Mouse (Mus musculus) layer of hippocampus, postnatal 25 days (tissue): Measurements from ENCODE around the gene Taf11. TPM values are rescaled to one million over a fixed set of nuclear protein-coding genes. Genes with fewer than 3 reads are reported as not detected.

ENCODE experiments used
- DNase-seq, 2 experiments: peaks; one replicate each; pipeline ENCODE4 v3.0.0; 2022; ENCODE audit warnings: mixed read lengths in 2 of 2, low spot score in 1 of 2; ENCODE audit errors: extremely low spot score in 1 of 2
- total RNA-seq, 2 experiments: library from RNA; stranded (reverse); gene quantifications; 2 replicates each; pipeline ENCODE4 v1.2.3; 2021

The Taf11 gene
- total RNA-seq, 2 experiments from 2014 or later = 34.8 to 39.3 TPM

DNA sequence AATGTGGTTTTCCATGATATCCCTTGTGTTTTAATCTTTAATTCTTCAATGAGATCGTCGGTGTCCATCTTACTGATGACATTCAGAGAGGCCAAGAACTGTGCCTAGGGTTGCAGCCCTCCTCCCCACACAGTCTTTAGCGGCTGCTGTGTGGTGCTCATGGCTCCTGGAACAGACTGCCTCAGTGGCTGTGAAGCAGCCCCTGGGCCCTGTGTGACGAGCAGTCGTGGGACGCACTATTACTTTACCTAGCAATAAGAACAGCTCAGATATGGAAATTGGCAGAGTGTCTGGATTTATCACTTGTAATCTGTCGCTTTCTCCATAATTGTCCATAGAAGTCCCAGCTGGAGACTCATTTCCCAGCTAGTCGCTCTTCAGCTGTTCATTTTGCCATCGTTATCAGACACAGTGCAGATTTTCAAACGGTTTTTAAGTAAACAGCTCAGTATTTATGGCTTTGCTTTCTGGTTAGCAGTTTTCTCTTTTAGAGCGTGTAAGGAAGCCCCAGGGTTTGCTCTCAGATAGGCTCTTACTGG, 12.6 kb upstream of the Taf11 start:
- no peak for DNase-seq

- no peak for DNase-seq
These were observed 11.0 kb upstream of the Taf11 start for GRCm38 (mm10) chr17:27920676-27921075.

DNA sequence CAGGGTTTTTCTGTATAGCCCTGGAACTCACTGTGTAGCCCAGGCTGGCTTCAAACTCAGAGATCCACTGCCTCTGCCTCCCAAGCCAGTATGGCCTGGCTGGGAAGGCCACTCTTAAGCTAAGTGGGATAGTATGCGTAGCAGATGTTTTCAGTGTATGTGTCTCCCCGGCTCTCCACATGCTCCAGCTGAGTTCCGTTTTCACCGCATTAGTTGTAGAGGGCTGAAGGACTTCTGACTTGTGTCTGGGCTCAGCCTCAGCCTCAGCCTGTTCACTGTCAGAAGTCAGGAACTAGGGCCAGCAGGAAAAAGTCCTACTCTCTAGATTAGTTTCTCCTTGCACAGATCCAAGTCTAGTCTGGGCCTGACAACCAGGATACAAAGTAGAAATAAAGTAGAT, 6.7 kb upstream of the Taf11 start:
- no peak for DNase-seq

GRCm38 (mm10) chr17:27914742-27915141, 5.1 kb upstream of the Taf11 start:
- no peak for DNase-seq

DNA sequence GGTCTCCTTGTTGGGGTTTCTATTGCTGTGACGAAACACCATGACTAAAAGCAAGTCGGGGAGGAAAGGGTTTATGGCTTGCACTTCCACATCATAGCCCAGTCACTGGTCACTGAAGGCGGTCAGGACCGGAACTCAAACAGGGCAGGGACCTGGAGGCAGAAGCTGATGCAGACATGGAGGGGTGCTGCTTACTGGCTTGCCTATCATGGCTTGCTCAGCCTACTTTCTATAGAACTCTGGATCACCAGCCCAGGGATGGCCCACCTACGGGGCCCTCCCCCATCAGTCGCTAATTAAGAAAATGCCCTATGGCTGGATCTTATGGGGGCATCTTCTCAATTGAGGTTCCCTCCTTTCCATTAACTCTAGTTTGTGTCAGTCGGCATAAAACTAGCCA, 1.7 kb upstream of the Taf11 start:
- DNase-seq = no peak

DNA sequence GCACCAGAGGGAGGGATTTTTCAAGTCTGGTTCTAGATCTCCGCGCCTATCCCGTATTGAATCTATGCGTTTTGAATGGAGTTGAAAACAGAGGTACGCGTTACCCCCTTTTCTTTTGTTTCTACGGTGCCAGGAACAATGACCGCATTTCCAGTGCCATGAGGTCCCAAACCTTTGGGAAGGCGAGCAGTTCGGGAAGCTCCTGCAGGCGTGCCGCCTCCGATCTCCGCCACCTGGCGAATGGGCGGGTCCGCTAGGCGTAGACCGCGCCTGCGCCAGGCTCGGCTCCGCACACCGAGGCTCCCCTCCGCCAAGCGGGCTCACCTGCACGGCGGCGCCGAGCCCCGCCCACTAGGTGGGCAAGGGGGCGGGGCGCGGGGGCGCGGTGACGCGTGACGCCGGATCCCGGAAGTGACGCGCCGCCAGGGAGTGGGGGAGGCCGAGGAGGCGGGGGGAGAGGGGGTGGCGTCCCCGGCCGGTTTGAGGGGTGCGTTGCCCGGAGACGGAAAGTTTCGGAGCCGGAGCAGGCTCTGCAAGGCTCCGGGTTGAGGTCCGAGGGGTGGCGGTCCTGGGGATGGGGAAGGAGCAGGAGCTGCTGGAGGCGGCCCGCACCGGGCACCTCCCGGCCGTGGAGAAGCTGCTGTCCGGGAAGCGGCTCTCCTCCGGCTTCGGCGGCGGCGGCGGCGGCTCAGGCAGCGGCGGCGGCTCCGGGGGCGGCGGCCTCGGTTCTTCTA, 589 bp downstream of the Taf11 start, which contains the start of gene Anks1:
Gene Anks1, plus strand, starts transcription at position 419 of the 734 bp plus-strand sequence.
- peak; percentile 76 to 83 for DNase-seq

DNA sequence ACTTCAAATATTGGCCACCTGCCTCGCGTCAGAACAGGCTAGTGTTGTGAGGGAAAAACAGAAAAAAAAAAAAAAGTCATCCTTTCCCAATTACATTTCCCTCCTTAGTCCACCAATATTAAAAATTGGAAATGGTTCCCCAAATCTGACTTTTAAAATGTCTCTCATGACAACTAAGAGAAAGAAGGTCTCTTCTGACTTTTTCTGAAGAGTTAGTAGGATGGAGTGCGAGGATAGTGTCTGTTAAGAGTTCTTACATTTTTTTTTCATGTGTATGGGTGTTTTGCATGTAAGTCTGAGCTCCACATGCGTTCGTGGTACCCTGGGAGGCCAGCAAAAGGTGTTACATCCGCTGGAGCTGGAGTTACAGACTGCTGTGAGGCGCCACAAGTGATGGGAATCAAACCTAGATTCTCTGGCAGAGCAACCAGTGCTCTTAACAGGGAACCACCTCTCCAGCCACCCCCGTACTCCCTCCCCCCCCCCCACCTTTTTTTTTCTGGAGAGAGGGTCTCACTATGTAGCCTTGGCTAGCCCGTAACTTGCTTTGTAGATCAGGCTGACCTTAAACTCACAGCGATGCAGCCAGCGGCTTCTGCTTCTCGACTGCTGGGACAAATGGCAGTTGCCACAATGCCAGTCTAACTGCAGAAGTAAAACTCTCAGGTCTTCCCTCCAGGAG, 1.3 kb downstream of the Taf11 start:
- DNase-seq = no peak

GRCm38 (mm10) chr17:27907512-27908205, 2.0 kb downstream of the Taf11 start:
- peak; percentile 96 to 97 for DNase-seq

GRCm38 (mm10) chr17:27886499-27887210, 23.0 kb downstream of the Taf11 start:
- no peak for DNase-seq

- no peak for DNase-seq
These were observed 25.6 kb downstream of the Taf11 start for GRCm38 (mm10) chr17:27883994-27884393.

DNA sequence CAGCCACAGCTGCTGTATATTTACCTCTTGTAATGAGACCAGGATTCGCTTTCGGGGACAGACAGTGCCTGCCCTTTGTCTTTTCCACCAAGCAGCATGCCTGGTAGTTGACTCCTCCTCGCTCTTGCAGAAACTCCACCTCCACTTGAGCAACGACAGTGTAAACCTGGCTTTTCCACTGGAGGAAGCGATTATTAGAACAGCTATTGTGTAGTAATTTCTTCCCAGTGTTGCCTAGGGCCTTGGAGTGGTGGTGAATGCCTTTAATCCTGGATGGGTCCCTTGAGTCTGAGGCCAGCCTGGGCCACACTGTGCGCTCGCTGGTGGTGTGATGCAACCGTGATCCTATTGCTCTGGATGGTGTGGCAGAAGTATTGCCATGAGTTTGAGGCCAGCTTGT, 26.5 kb downstream of the Taf11 start:
- DNase-seq = no peak

DNA sequence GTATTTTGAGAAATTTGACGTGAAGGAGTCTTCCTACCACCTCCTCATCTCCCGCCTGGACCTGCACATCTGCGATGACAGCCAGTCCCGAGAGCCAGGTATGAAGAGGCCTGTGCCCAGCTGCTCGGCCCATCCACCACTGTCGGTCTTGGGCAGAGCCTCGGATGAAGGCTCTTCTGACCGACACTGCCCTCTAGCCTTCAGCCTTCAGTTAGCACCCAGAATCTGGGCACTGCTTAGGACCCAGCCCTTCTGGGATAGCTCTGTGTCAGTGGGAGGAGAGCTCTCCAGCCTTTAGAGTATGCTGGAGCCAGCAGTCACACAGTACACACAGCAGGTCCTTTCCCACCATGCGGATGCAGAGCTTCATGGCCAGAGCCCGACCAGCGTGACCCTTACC, 28.1 kb downstream of the Taf11 start:
- peak in 1 of 2 experiments; percentile 10 for DNase-seq

DNA sequence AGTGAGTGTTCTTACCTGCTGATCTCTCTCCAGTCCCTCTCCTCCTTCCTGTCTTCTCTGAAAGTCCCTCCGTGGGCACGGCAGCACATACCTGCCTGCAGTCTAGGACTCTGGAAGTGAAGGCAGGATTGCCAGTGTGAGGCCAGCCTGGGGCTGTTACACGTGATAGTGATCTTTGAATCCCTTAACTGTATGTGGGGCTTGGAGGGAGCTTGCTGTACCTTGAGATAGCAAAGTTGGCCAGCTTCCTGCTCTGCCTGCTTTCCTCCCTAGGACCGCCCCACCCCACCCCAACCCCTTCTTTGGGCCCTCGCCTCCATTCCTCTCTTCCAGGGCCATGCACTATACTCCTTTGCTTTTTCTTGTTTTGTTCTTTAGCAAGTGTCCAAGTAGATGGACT, 35.1 kb downstream of the Taf11 start:
- no peak for DNase-seq

- no peak for DNase-seq
These were observed 36.1 kb downstream of the Taf11 start for GRCm38 (mm10) chr17:27873583-27873982.

DNA sequence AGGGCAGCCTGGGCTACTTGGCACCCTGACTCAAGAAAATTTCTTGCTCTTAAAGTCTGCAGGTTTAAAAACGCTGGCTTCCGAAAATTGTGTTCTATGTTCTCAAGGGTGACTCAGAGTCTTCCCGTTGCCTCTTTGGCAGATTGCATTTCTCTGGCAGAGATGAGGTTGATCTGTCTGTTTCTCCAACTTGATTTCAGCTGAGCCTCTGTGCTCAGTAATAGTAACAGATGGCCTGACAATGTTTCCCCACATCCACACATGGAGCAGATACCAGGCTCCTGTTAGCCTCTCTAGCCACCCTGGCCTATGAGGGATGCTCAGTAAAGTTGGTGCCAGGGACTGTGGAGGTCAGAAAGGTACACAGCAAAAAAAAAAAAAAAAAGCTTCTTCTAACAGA, 37.8 kb downstream of the Taf11 start:
- peak in 1 of 2 experiments; percentile 18 for DNase-seq

- no peak for DNase-seq
These were observed 42.9 kb downstream of the Taf11 start for GRCm38 (mm10) chr17:27866737-27867136.

- DNase-seq = no peak
These were observed 44.2 kb downstream of the Taf11 start for GRCm38 (mm10) chr17:27865461-27865860.

DNA sequence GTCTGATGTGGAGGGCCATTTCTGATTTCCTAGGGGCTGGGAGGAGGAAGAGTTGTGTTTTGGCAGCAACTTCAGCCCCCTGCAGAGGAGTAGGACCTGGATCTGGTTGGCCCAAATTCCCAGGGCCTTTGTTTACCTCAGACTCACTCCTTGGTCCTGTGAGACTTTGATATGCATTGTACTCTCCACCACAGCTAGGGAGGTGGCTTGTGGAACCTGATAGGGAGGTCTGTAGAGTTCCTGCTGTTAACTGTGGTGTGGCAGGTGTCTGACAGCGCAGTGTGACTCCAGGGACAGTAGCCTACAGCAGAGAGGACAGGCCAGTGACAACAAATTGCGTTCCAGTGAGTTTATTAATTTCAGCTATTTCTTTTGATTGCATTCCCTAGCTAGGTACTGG, 50.5 kb downstream of the Taf11 start:
- DNase-seq = no peak

DNA sequence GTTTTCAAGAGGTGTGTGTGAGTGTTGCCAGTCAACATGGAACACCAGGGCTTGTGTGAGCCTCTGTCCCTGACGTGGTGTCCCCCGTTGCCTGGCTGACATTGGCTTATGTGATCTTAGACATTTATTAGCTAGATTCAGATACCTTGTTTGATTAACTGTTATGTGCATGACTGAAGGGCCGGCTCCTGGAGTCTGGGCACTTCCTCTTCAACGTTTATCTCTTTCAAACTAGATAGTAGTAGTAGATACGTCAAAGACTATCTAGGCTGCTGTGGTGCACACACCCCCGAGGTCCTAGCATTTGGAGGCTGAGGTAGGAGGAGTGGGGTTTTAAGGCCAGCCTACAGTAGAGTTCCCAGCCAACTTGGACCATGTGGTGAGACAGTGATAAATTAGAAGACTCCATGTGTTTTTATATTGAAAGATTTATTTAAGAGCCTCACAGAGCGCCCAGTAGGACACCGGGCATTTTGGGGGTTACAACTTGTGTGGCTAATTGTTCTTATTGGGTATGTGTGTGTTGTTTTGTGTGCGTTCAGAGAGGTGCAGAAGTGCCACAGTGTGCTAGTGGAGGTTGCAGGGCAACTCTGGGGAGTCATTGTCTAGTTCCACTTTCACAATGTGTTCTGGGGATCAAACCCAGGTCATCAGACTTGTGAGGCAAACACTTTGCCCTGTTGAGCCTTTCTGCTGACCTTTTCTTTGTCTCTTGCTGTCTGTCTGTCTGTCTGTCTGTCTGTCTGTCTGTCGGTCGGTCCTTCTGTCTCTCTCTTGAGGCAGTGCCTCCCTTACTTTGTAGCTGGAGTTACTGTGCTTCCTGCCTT, 51.8 kb downstream of the Taf11 start:
- DNase-seq = no peak
